Mouse (Mus musculus): ENCODE measurements at regions not wholly inside any gene's neighbourhood (a gene's known extent, or its start where the extent isn't known, plus 50 kb on each side); places are given as distances from the start of the nearest gene placed in this dataset.
A peak's percentile ranks its signal among the peaks of the same experiment; 100 is the strongest.

DNA sequence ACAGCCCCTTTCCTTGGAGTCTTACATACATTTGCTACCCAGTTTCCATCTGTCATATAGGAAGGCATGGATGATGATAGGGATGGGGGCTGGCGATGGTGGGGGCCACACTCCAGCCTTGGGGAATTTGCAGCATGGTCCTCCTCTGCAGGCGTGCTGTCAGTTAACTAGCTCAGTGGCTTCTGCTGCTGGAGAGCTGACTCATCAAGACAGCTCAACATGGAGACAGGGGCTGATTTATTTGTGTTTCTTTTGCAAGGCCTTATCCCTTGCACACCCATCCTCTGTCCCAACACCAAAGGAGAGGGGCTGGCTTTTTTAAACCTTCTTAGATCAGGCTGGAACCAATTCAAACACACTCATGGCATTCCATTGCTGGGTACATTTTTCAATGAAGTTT lies 98.3 kb upstream of the Meis1 start:
- no peaks in the 10 kb centered on the region for H3K27me3 ChIP-seq
- H3K27ac ChIP-seq (replicated peaks): no peak overlapping the region
- no peaks in the 10 kb centered on the region for H3K9me3 ChIP-seq (replicated peaks)
- no peak overlapping the region for H3K9ac ChIP-seq
- no peak overlapping the region for H3K4me3 ChIP-seq (replicated peaks)
- no peak overlapping the region for H3K4me2 ChIP-seq (replicated peaks)
- ATAC-seq (ENCODE audit: insufficient number of reproducible peaks, low FRiP score, low TSS enrichment, low read depth): no peak
- 61% methylated on average over 2 of the region's 2 CpGs for WGBS
- H3K36me3 ChIP-seq: no peaks in the 10 kb centered on the region
- H3K4me1 ChIP-seq: peaks cover 32% of the 10 kb centered on the region

DNA sequence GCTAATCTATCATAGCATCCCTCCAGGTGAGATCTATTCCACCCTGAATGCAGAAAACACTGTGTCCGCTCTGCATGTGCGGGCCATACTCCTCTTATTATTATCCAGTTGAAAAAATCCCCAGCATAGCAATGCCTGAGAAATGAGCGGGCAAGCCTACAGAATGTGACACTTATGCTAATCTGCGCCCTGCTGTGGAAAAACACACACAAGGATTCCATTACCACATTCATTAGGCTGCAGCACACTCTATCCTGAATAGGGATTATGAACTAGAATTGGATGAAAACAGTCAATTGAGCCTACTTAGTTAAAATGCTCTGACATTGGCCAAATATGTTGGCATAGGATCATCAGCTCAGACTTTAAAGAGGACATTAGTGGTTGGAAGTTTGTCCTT lies 99.5 kb upstream of the Meis1 start:
- Histone ChIP-seq H3K4me3 (replicated peaks) (no peak overlapping the region), H3K4me2 (replicated peaks) (no peak overlapping the region), H3K4me1 (peaks cover 30% of the 10 kb centered on the region), H3K9ac (no peak overlapping the region), H3K36me3 (no peaks in the 10 kb centered on the region), H3K9me3 (replicated peaks) (no peaks in the 10 kb centered on the region), H3K27me3 (no peaks in the 10 kb centered on the region), H3K27ac (replicated peaks) (peak overlapping the region; percentile 48)
- ATAC-seq (ENCODE audit: insufficient number of reproducible peaks, low FRiP score, low TSS enrichment, low read depth): peak; percentile 29; the same call in 1 of the 2 replicates
- WGBS: 52% methylated on average over 4 of the region's 4 CpGs

DNA sequence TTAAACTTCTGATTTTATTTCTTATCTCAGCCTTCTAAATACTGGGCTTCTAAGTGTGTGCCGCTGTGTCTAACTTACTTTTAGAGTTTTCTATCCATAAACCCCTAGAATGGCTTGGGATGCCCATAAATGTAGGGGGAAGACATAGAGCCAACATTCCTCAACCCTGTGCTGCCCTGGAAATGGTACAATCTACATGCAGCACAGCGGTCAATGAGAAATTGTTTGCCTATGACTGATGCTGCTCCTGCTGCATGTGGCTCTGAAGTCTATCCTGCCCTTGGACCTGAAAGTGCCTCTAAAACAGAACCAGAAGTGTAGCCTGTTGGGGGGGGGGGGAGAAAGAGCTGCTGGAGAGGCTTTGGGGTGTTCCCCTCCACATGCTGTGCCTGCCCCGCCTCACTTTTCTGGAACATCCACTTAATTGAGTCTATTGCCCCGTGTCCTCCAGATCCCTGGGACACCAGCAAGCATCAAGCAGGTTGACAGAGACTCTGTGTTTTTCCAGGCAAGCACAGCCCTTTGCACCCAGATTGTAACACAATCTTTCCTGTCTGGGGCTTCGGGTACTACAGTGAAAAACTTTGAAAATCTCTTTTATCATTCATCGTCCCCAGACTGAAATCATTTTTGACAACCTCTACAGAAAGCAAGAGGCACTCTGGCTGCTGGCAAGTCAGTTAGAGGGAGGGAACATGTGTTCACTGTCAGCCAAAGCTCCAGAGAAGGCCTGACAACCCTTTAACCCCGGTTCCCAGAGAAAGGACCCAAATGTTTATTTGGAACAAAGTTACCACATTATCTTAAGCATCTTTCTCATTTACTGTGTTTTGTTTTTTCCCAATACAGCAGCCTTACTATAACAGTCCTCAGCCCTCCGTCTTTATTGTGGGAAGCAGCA lies 101.4 kb upstream of the Meis1 start:
- H3K27ac ChIP-seq (replicated peaks): no peak overlapping the region
- no peak for ATAC-seq (ENCODE audit: insufficient number of reproducible peaks, low FRiP score, low TSS enrichment, low read depth)
- 40% methylated on average over 8 of the region's 8 CpGs for WGBS

DNA sequence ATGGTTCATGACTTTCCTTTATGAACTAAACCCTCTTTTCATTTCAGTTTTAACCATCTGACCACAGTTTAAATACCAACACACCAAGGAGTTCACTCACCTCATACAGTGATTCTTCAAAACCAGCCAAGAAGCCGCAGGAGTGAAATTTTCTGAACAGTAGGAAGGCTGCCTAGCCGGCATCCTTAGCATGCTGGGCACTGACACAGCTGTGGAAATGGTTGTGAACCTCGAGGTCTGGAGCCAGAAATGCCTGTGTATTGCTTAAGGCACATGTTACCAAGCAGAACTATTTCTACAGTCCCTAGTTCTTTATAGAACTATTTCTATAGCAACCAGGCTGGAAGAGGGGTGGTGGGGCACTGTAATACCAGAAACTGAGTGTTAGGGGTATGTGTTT lies 102.1 kb upstream of the Meis1 start:
- Histone ChIP-seq H3K27me3 (no peaks in the 10 kb centered on the region), H3K27ac (replicated peaks) (no peak overlapping the region), H3K9me3 (replicated peaks) (no peaks in the 10 kb centered on the region), H3K36me3 (no peaks in the 10 kb centered on the region), H3K4me1 (peaks cover 30% of the 10 kb centered on the region), H3K4me2 (replicated peaks) (no peak overlapping the region), H3K9ac (no peak overlapping the region), H3K4me3 (replicated peaks) (no peak overlapping the region)
- ATAC-seq (ENCODE audit: insufficient number of reproducible peaks, low FRiP score, low TSS enrichment, low read depth): no peak
- WGBS: 24% methylated on average over 3 of the region's 3 CpGs

More for the DNA sequence above, 101.4 kb upstream of the Meis1 start:
- H3K4me2 ChIP-seq (replicated peaks): no peak overlapping the region
- H3K27me3 ChIP-seq: no peaks in the 10 kb centered on the region
- H3K4me3 ChIP-seq (replicated peaks): no peak overlapping the region
- H3K9me3 ChIP-seq (replicated peaks): no peaks in the 10 kb centered on the region
- H3K4me1 ChIP-seq: peaks cover 30% of the 10 kb centered on the region
- no peaks in the 10 kb centered on the region for H3K36me3 ChIP-seq
- no peak overlapping the region for H3K9ac ChIP-seq

DNA sequence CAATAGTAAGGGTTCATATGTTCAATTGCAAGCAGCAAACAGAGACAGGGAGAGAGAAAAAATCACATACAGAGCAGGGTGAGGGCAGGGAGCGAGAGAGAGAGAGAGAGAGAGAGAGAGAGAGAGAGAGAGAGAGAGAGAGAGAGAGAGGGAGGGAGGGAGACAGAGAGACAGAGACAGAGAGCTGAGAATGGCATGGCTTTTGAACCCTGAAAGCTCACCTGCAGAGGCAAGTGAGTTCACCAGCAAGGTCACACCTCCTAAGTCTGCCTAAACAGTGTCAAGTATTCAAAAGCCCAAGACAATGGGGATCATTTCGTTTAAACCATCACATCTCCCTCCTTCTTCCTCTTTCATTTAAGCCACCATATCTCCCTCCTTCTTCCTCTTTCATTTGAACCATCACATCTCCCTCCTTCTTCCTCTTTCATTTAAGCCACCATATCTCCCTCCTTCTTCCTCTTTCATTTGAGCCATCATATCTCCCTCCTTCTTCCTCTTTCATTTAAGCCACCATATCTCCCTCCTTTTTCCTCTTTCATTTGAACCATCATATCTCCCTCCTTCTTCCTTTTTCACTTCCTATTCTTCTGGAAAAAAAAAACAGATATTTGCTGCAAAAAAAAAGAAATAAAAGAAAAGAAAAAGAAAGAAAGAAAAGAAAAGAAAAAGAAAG lies 116.7 kb upstream of the Meis1 start:
- H3K27ac ChIP-seq (replicated peaks): no peak overlapping the region
- no peak for ATAC-seq (ENCODE audit: insufficient number of reproducible peaks, low FRiP score, low TSS enrichment, low read depth)
- no peak overlapping the region for H3K9ac ChIP-seq
- peaks cover 8% of the 10 kb centered on the region for H3K4me1 ChIP-seq
- H3K36me3 ChIP-seq: no peaks in the 10 kb centered on the region
- 62% methylated on average over 2 of the region's 2 CpGs for WGBS
- no peak overlapping the region for H3K4me2 ChIP-seq (replicated peaks)
- no peaks in the 10 kb centered on the region for H3K27me3 ChIP-seq
- H3K9me3 ChIP-seq (replicated peaks): no peaks in the 10 kb centered on the region
- no peak overlapping the region for H3K4me3 ChIP-seq (replicated peaks)

DNA sequence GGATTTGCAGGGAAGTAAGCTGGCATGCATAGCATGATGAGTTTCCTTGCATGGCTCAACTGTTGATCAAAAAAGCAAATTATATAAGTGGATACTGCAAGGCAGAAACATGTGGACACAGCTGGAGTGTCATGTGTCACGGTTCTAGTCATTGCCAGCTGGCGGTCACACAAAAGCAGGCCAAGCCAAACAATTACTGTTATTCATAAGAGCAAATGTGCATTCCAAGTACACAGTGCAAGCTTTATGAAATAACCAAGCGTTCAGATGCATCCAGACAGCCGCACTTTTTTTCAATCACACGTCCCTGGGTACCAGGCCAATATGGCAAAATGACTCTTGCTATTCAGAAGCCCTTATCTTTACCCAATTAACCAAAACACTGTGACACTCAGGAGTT lies 119.6 kb upstream of the Meis1 start:
- WGBS: 34% methylated on average over 5 of the region's 5 CpGs

DNA sequence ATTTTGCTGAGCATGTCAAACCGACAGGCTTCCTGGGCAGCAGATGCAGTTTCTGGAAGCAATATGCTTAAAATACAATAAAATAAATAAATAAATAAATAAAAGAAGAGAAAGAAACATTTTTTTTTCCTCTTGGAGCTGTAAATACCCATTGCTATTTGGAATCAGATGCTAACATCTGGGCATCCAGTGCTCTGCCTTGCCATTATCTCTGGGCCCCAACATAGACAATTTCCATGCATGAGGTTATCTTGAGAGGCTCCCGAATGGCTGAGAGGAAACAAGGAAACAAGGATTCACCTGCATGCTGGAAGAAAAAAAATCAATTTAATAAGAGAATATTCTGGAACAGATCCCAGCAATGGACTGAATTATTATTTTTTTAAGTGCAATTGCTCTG lies 120.0 kb upstream of the Meis1 start:
- no peak overlapping the region; the same call in 1 of the 2 replicates for H3K27ac ChIP-seq (replicated peaks)
- ATAC-seq (ENCODE audit: insufficient number of reproducible peaks, low FRiP score, low TSS enrichment, low read depth): no peak

More for the DNA sequence above, 119.6 kb upstream of the Meis1 start:
- H3K4me2 ChIP-seq (replicated peaks): no peak overlapping the region
- H3K9me3 ChIP-seq (replicated peaks): no peaks in the 10 kb centered on the region
- H3K27me3 ChIP-seq: no peaks in the 10 kb centered on the region
- ATAC-seq (ENCODE audit: insufficient number of reproducible peaks, low FRiP score, low TSS enrichment, low read depth): peak; percentile 73
- H3K4me1 ChIP-seq: peaks cover 12% of the 10 kb centered on the region
- H3K9ac ChIP-seq: no peak overlapping the region
- no peaks in the 10 kb centered on the region for H3K36me3 ChIP-seq
- H3K27ac ChIP-seq (replicated peaks): no peak overlapping the region; the same call in 1 of the 2 replicates
- no peak overlapping the region for H3K4me3 ChIP-seq (replicated peaks)

DNA sequence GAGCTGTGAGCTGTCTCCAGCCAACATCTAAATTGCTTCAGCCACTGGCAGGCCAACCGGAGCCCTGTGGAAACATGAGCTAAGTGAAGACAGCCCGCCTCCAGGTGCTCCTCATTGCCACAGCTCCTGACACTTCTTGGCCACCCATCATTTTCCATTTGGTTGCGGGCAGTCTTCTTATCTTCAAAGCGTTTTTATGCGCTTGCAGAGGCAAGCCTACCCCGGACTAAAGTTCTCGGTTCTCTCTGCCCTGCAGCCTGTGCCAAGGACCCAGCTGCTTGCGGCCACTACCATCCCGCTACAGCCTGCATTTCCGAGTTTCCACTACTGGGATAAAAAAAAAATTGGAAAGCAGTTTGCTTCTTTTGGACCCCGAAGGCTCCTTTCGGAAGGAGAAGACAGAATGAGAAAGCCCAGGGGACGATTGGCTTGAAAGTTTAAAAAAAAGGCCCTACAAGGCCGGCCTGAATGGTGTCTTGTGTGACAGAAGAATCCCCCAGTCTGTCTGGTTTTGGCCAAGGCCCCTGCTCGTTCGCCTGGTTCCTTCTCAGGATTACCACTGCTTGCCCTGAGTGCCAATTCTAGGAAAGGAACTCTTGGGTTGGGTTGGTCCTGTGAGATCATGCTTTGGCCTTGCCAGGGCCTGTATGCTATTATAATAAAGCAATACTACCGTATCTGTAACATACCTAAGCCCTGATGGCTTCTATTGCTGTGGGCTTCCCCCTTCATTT lies 124.6 kb upstream of the Meis1 start:
- WGBS: 45% methylated on average over 17 of the region's 17 CpGs
- H3K27me3 ChIP-seq: no peaks in the 10 kb centered on the region
- peak overlapping the region; percentile 22; the same call in 1 of the 2 replicates for H3K27ac ChIP-seq (replicated peaks)

More for the DNA sequence above, 120.0 kb upstream of the Meis1 start:
- no peaks in the 10 kb centered on the region for H3K9me3 ChIP-seq (replicated peaks)
- no peak overlapping the region for H3K4me2 ChIP-seq (replicated peaks)
- H3K4me1 ChIP-seq: peaks cover 16% of the 10 kb centered on the region
- H3K27me3 ChIP-seq: no peaks in the 10 kb centered on the region
- no peak overlapping the region for H3K9ac ChIP-seq
- no peaks in the 10 kb centered on the region for H3K36me3 ChIP-seq
- 44% methylated on average over 2 of the region's 2 CpGs for WGBS
- no peak overlapping the region for H3K4me3 ChIP-seq (replicated peaks)

DNA sequence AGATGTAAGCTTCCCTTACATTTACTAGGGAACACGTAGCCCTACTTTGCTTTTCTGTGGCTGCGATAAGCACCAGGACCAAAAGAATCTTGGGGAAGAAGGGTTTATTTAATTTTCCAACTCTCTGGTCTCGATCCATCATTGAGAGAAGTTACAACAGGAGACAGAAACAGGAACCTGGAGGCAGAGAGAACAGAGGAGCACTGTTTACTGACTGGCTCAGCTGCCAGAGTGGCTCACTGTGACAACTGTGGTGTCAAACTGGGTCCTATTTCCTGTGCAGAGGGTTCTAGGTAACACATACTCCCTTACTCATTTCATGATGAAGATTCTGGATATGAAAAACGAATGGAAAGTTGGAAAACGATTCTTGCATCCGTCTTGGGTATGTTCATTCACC lies 125.7 kb upstream of the Meis1 start:
- Histone ChIP-seq H3K4me1 (peaks cover 8% of the 10 kb centered on the region), H3K4me2 (replicated peaks) (no peak overlapping the region), H3K27ac (replicated peaks) (no peak overlapping the region), H3K27me3 (no peaks in the 10 kb centered on the region), H3K9ac (no peak overlapping the region), H3K4me3 (replicated peaks) (no peak overlapping the region), H3K9me3 (replicated peaks) (no peaks in the 10 kb centered on the region), H3K36me3 (no peaks in the 10 kb centered on the region)
- 84% methylated on average over 6 of the region's 6 CpGs for WGBS
- no peak for ATAC-seq (ENCODE audit: insufficient number of reproducible peaks, low FRiP score, low TSS enrichment, low read depth)

More for the DNA sequence above, 124.6 kb upstream of the Meis1 start:
- no peak for ATAC-seq (ENCODE audit: insufficient number of reproducible peaks, low FRiP score, low TSS enrichment, low read depth)
- Histone ChIP-seq H3K4me3 (replicated peaks) (no peak overlapping the region), H3K9ac (no peak overlapping the region), H3K36me3 (no peaks in the 10 kb centered on the region), H3K9me3 (replicated peaks) (no peaks in the 10 kb centered on the region), H3K4me1 (peaks cover 16% of the 10 kb centered on the region), H3K4me2 (replicated peaks) (no peak overlapping the region)

DNA sequence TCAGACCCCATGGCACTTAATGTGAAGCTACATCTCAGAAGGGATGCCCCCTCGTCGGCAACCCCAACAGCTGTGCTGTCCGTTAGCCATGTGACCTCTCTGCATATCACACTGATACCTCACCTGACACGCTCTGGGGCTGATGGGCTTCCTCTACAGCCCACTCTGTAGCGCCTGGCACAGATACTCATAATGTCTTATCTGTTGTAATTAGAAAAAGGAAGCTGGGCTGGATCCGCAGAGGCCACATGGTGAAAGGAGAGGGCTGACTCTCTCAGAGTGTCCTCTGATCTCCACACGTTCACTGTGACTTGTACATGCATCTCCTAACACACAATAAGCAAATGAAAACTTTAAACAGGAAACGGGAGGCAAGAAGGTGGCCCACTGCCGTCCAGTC lies 126.5 kb upstream of the Meis1 start:
- H3K27me3 ChIP-seq: no peaks in the 10 kb centered on the region
- no peak overlapping the region for H3K9ac ChIP-seq
- no peaks in the 10 kb centered on the region for H3K9me3 ChIP-seq (replicated peaks)
- H3K4me1 ChIP-seq: peaks cover 8% of the 10 kb centered on the region
- no peak for ATAC-seq (ENCODE audit: insufficient number of reproducible peaks, low FRiP score, low TSS enrichment, low read depth)
- 85% methylated on average over 9 of the region's 9 CpGs for WGBS
- no peak overlapping the region for H3K27ac ChIP-seq (replicated peaks)
- H3K4me3 ChIP-seq (replicated peaks): no peak overlapping the region
- no peaks in the 10 kb centered on the region for H3K36me3 ChIP-seq
- no peak overlapping the region for H3K4me2 ChIP-seq (replicated peaks)

DNA sequence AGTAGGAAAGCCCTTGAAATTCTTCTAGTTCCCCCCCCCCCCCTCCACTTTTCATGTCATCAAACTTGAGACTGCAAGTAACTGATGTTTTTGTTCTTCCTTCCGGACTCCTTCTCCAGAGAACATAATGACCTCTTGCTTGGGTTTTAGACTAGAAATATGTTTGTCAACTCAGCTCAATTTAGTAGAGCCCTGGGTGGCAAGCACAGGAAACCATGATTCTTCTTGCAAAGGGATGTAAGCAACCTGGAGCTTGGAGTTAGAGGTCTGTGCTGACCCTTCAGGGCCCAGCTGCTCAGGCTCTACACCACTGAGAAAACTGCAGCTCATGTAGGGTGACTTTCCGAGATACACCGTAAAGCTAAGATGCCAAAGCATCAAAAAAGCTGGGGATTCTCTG lies 127.2 kb upstream of the Meis1 start:
- 86% methylated on average over 3 of the region's 3 CpGs for WGBS
- Histone ChIP-seq H3K27ac (replicated peaks) (no peak overlapping the region), H3K9ac (no peak overlapping the region), H3K4me2 (replicated peaks) (no peak overlapping the region), H3K27me3 (no peaks in the 10 kb centered on the region), H3K36me3 (no peaks in the 10 kb centered on the region), H3K9me3 (replicated peaks) (no peaks in the 10 kb centered on the region), H3K4me3 (replicated peaks) (no peak overlapping the region), H3K4me1 (peaks cover 8% of the 10 kb centered on the region)
- no peak for ATAC-seq (ENCODE audit: insufficient number of reproducible peaks, low FRiP score, low TSS enrichment, low read depth)
